Mouse (Mus musculus) liver, adult 2 months (tissue): ENCODE results near the gene Hspa8. TPM values are rescaled to one million over a fixed set of nuclear protein-coding genes. Genes with fewer than 3 reads are reported as not detected.
"Not testable (repeated sequence)": the region's sequence is repeated elsewhere in the genome, so short reads cannot be mapped to it uniquely, and the experiment has no call there.

ENCODE experiments used
- DNase-seq: peaks from one replicate; pipeline ENCODE4 v3.0.0-alpha.2; 2011; ENCODE audit warnings: low read depth, low spot score; ENCODE audit errors: extremely low read depth
- H3K27ac ChIP-seq: fragments of 200-500 bp; replicated peaks from 2 replicates; pipeline ENCODE4 v1.5.1; 2012; ENCODE audit warnings: low read depth, mild to moderate bottlenecking, control low read depth, inconsistent platforms, low read length; ENCODE audit not compliant: insufficient read depth
- H3K27me3 ChIP-seq: fragments of 200-500 bp; 2 replicates; pipeline ENCODE4 v1.6.1; 2012; ENCODE audit warnings: mild to moderate bottlenecking, moderate library complexity, low read length, inconsistent platforms; ENCODE audit not compliant: control insufficient read depth, insufficient read depth
- H3K36me3 ChIP-seq: fragments of 200-500 bp; 2 replicates; pipeline ENCODE4 v1.6.1; 2012; ENCODE audit warnings: low read length, inconsistent platforms; ENCODE audit not compliant: control insufficient read depth, insufficient read depth
- H3K4me1 ChIP-seq: fragments of 200-500 bp; 2 replicates; pipeline ENCODE4 v1.6.1; 2011; ENCODE audit warnings: low read length; ENCODE audit not compliant: control insufficient read depth, insufficient read depth
- H3K4me3 ChIP-seq: fragments of 200-500 bp; 2 replicates; pipeline ENCODE4 v1.5.1; 2011; ENCODE audit warnings: low read depth, mild to moderate bottlenecking, control low read depth, low read length, moderate library complexity; ENCODE audit not compliant: insufficient read depth
- H3K79me2 ChIP-seq: fragments of 200-500 bp; 2 replicates; pipeline ENCODE4 v1.6.1; 2012; ENCODE audit warnings: inconsistent platforms, mild to moderate bottlenecking, low read length, moderate library complexity; ENCODE audit not compliant: control insufficient read depth, insufficient read depth
- H3K9ac ChIP-seq: fragments of 200-500 bp; 2 replicates; pipeline ENCODE4 v1.6.1; 2012; ENCODE audit warnings: low read depth, mild to moderate bottlenecking, control low read depth, inconsistent platforms, low read length
- CTCF ChIP-seq: fragments of 200-500 bp; IDR thresholded peaks from 2 replicates; pipeline ENCODE4 v1.5.1; 2011; ENCODE audit warnings: low read depth, low read length, control low read depth
- POLR2A ChIP-seq: fragments of 200-500 bp; IDR thresholded peaks from 2 replicates; pipeline ENCODE4 v1.6.1; 2011; ENCODE audit warnings: low read length, control low read depth; ENCODE audit not compliant: insufficient read depth; ENCODE audit errors: extremely low read depth
- WGBS: fragments of 180-500 bp; shearing (Covaris S2); methylation state at CpG from one replicate; pipeline ENCODE4 v1.1.7; 2018; 5-methylcytosine and 5-hydroxymethylcytosine counted together
- polyA plus RNA-seq: library from polyadenylated mRNA; depleted of rRNA; stranded (reverse); fragments of >200 nt; gene quantifications from 2 replicates; pipeline ENCODE4 v1.2.3, GENCODE M21; 2012
- total RNA-seq: library from RNA; depleted of rRNA; stranded (reverse); fragments of >200 nt; gene quantifications from 2 replicates; pipeline ENCODE4 v1.2.3, GENCODE M21; 2014

Hspa8 gene
- total and polyA plus RNA-seq, 2 experiments = 1,567 to 1,951 TPM

DNA sequence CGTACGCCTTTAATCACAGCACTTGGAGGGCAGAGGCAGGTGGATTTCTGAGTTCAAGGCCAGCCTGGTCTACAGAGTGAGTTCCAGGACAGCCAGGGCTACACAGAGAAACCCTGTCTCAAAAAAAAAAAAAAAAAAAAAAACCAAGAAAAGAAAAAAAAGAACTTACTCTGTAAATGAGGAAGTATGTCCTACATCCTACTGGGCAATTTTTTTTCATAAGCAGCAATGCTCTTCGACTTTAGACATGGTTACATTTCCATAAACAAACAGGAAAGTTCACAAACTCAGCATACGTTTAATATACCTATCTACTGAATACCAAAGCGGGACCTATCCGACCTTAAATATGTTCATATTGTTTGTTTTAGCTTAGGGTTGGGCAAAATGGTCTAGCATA is 38.4 kb upstream of the Hspa8 start:
- Histone ChIP-seq H3K4me3 (no peak overlapping the region), H3K27ac (no peak overlapping the region), H3K4me1 (no peaks in the 10 kb centered on the region), H3K79me2 (no peaks in the 10 kb centered on the region), H3K27me3 (no peaks in the 10 kb centered on the region), H3K36me3 (no peaks in the 10 kb centered on the region), H3K9ac (no peak overlapping the region)
- DNase-seq = no peak
- TF ChIP-seq POLR2A = no peak
- no peak for TF ChIP-seq CTCF
- WGBS = 85% methylated on average over 6 of the region's 6 CpGs

- DNase-seq = peak; percentile 34
- Histone ChIP-seq H3K27ac (no peak overlapping the region), H3K27me3 (no peaks in the 10 kb centered on the region), H3K36me3 (no peaks in the 10 kb centered on the region), H3K9ac (no peak overlapping the region), H3K79me2 (no peaks in the 10 kb centered on the region), H3K4me1 (no peaks in the 10 kb centered on the region), H3K4me3 (no peak overlapping the region)
- WGBS = 74% methylated on average over 9 of the region's 9 CpGs
- TF ChIP-seq CTCF (no peak), POLR2A (no peak)
Observed at GRCm38 (mm10) chr9:40764887-40765580, 35.8 kb upstream of the Hspa8 start.

GRCm38 (mm10) chr9:40765581-40765940 is 35.2 kb upstream of the Hspa8 start:
- H3K4me3 ChIP-seq = no peak overlapping the region
- peak; percentile 31 for DNase-seq
- TF ChIP-seq POLR2A (no peak), CTCF (no peak)
- H3K9ac ChIP-seq = no peak overlapping the region
- no peak overlapping the region for H3K27ac ChIP-seq
- H3K4me1 ChIP-seq = no peaks in the 10 kb centered on the region
- 53% methylated on average over 12 of the region's 12 CpGs for WGBS
- no peaks in the 10 kb centered on the region for H3K27me3 ChIP-seq
- H3K36me3 ChIP-seq = no peaks in the 10 kb centered on the region
- no peaks in the 10 kb centered on the region for H3K79me2 ChIP-seq

DNA sequence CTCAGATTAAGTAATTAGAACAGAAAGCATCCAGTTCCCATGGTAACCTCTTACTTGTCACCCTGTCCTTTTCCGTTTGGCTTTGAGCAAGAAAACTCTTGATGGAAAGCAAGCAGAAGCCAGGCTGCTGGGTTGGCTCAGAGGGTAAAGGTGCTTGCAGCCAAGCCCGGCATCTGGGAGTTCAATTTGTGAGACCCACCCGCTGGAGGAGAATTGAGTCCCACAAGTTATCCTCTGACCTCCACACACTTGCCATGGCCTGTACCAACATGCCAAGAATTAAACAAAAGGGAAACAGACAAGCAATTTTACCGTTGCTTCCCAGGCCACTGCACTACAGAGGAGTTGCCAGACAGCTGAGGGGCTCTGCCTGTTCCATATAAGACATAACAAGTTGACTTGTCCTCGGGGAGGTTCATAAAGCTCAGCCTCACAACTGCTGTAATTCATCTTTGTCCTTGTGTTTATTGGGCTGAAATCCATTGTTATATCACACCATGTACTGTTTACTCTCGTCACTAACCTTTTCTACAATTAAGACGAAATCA is 34.7 kb upstream of the Hspa8 start:
- H3K27me3 ChIP-seq = no peaks in the 10 kb centered on the region
- no peak overlapping the region for H3K27ac ChIP-seq
- no peak for DNase-seq
- H3K79me2 ChIP-seq = no peaks in the 10 kb centered on the region
- TF ChIP-seq POLR2A (no peak), CTCF (no peak)
- no peaks in the 10 kb centered on the region for H3K4me1 ChIP-seq
- no peak overlapping the region for H3K9ac ChIP-seq
- H3K36me3 ChIP-seq = no peaks in the 10 kb centered on the region
- H3K4me3 ChIP-seq = no peak overlapping the region
- WGBS = 80% methylated on average over 7 of the region's 7 CpGs

- no peak for TF ChIP-seq POLR2A
- TF ChIP-seq CTCF = no peak
- H3K4me1 ChIP-seq = no peaks in the 10 kb centered on the region
- WGBS = 86% methylated on average over 4 of the region's 4 CpGs
- H3K27ac ChIP-seq = no peak overlapping the region
- no peak for DNase-seq
- no peaks in the 10 kb centered on the region for H3K79me2 ChIP-seq
- H3K9ac ChIP-seq = no peak overlapping the region
- H3K36me3 ChIP-seq = no peaks in the 10 kb centered on the region
- H3K27me3 ChIP-seq = no peaks in the 10 kb centered on the region
- no peak overlapping the region for H3K4me3 ChIP-seq
Observed at GRCm38 (mm10) chr9:40767946-40768345, 32.8 kb upstream of the Hspa8 start.

DNA sequence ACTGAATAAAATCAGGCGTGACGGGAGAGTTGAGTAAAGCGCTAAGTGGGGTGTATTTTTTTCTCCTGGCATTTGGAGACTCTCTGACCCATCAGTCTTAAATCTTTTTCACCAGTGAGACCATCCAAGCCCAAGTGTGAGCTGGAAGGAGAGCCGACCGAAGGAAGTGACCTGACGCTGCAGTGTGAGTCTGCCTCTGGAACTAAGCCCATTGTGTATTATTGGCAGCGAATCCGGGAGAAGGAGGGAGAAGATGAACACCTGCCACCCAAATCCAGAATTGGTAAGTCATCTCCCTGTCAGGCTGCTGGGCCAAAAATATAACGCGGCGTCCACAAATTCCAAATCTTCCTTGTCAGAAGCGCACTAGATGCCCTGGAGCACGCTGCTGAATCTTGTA is 28.5 kb upstream of the Hspa8 start:
- DNase-seq = no peak
- no peak for TF ChIP-seq POLR2A
- TF ChIP-seq CTCF = no peak
- Histone ChIP-seq H3K4me1 (peaks cover 16% of the 10 kb centered on the region), H3K79me2 (no peaks in the 10 kb centered on the region), H3K27ac (no peak overlapping the region), H3K27me3 (no peaks in the 10 kb centered on the region), H3K4me3 (no peak overlapping the region), H3K9ac (no peak overlapping the region), H3K36me3 (no peaks in the 10 kb centered on the region)
- 91% methylated on average over 13 of the region's 13 CpGs for WGBS

DNA sequence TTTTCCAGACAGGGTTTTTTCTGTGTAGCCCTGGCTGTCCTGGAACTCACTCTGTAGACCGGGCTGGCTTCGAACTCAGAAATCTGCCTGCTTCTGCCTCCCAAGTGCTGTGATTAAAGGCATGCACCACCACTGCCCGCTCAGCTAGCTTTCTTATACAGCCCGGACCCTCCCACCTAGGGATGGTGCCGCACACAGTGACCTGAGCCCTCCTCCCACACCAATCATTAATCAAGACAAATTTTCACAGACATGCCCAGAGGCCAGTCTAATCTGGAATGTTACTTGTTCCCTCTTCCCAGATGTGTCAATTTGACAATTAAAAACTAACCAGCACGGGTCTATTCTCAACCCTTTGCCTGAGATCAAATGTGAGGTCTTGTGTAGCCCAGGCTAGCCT is 27.6 kb upstream of the Hspa8 start:
- not testable (repeated sequence) for H3K27me3 ChIP-seq, H3K79me2 ChIP-seq, H3K27ac ChIP-seq, DNase-seq, H3K9ac ChIP-seq, H3K4me3 ChIP-seq, H3K36me3 ChIP-seq
- WGBS = 85% methylated on average over 6 of the region's 6 CpGs
- peaks cover 16% of the 10 kb centered on the region for H3K4me1 ChIP-seq
